Mouse (Mus musculus): Measurements from ENCODE around the gene Mios.

Mios gene

DNA sequence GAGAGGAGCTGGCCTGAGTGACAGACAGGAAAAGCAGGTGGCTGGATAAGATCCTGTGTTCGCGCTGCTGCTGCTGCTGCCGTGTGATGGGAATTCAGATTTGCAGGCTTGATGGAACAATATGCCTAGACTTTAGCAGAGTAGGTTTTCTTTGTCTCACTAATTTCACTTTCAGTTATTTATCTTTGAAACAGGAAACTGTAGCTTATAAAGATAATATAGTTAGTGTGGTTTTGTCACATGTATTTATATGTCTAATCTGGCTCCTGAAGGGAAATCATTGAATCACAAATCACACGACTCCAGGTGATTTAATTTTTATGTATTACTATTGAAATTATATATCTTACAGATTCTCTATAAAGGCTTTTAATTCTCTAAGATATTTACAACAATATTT is 74.2 kb downstream of the Mios start:
- no peak for DNase-seq

DNA sequence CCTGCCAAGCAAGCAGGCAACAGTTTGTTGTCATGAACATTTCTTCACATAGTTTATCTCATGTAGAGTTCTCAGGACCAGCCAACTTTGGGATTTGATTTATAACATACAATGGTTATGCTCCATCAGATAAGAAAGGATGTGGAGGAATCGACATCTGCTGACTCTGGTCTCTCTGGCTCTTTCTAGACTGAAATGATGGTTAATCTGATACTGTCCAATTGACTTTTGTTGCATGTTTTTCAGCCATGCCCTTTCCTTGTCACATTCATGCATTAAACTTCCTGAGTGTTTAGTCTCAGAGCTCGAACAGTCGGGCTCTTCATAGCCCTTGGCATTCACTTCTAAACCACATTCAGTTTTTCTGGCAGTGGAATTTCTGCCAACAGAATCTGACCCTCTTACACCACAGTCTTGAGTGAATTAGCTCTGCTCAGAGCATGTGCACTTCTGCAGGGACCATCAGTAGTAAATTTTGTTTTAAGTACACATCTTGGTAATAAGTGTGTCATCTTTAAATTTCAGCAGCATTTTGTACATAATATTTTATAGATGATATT is 76.5 kb downstream of the Mios start:
- no peak for DNase-seq

All from cerebellum, adult 9-11 months (tissue).